Mouse (Mus musculus): ENCODE results near the gene Ptprg. TPM values are rescaled to one million over a fixed set of nuclear protein-coding genes. Genes with fewer than 3 reads are reported as not detected.

Gene Ptprg
- total RNA-seq, 1 experiment from 2014 or later, result not detected

- no peak for ATAC-seq (replicated peaks; ENCODE audit: insufficient number of reproducible peaks, low FRiP score, low TSS enrichment, poor library complexity, severe bottlenecking)
Observed at GRCm38 (mm10) chr14:11609857-11610582, 56.7 kb downstream of the Ptprg start.

GRCm38 (mm10) chr14:11612426-11612825 is 59.1 kb downstream of the Ptprg start:
- no peak for ATAC-seq (replicated peaks; ENCODE audit: insufficient number of reproducible peaks, low FRiP score, low TSS enrichment, poor library complexity, severe bottlenecking)

GRCm38 (mm10) chr14:11613146-11613545 is 59.8 kb downstream of the Ptprg start:
- ATAC-seq (replicated peaks; ENCODE audit: insufficient number of reproducible peaks, low FRiP score, low TSS enrichment, poor library complexity, severe bottlenecking), result no peak

- ATAC-seq (replicated peaks; ENCODE audit: insufficient number of reproducible peaks, low FRiP score, low TSS enrichment, poor library complexity, severe bottlenecking), result no peak
Observed at GRCm38 (mm10) chr14:11615697-11616096, 62.4 kb downstream of the Ptprg start.

- ATAC-seq (replicated peaks; ENCODE audit: insufficient number of reproducible peaks, low FRiP score, low TSS enrichment, poor library complexity, severe bottlenecking), result no peak
Observed at GRCm38 (mm10) chr14:11617362-11617761, 64.0 kb downstream of the Ptprg start.

GRCm38 (mm10) chr14:11618140-11618705 is 64.9 kb downstream of the Ptprg start:
- ATAC-seq (replicated peaks; ENCODE audit: insufficient number of reproducible peaks, low FRiP score, low TSS enrichment, poor library complexity, severe bottlenecking), result no peak

GRCm38 (mm10) chr14:11619606-11620005 is 66.3 kb downstream of the Ptprg start:
- no peak for ATAC-seq (replicated peaks; ENCODE audit: insufficient number of reproducible peaks, low FRiP score, low TSS enrichment, poor library complexity, severe bottlenecking)

- ATAC-seq (replicated peaks; ENCODE audit: insufficient number of reproducible peaks, low FRiP score, low TSS enrichment, poor library complexity, severe bottlenecking), result no peak
Observed at GRCm38 (mm10) chr14:11620314-11620713, 67.0 kb downstream of the Ptprg start.

GRCm38 (mm10) chr14:11620962-11621568 is 67.7 kb downstream of the Ptprg start:
- ATAC-seq (replicated peaks; ENCODE audit: insufficient number of reproducible peaks, low FRiP score, low TSS enrichment, poor library complexity, severe bottlenecking), result no peak

GRCm38 (mm10) chr14:11623576-11623975 is 70.2 kb downstream of the Ptprg start:
- no peak for ATAC-seq (replicated peaks; ENCODE audit: insufficient number of reproducible peaks, low FRiP score, low TSS enrichment, poor library complexity, severe bottlenecking)

- no peak for ATAC-seq (replicated peaks; ENCODE audit: insufficient number of reproducible peaks, low FRiP score, low TSS enrichment, poor library complexity, severe bottlenecking)
Observed at GRCm38 (mm10) chr14:11630736-11631135, 77.4 kb downstream of the Ptprg start.

- no peak for ATAC-seq (replicated peaks; ENCODE audit: insufficient number of reproducible peaks, low FRiP score, low TSS enrichment, poor library complexity, severe bottlenecking)
Observed at GRCm38 (mm10) chr14:11631505-11631904, 78.2 kb downstream of the Ptprg start.

- no peak for ATAC-seq (replicated peaks; ENCODE audit: insufficient number of reproducible peaks, low FRiP score, low TSS enrichment, poor library complexity, severe bottlenecking)
Observed at GRCm38 (mm10) chr14:11637673-11638072, 84.3 kb downstream of the Ptprg start.

- no peak for ATAC-seq (replicated peaks; ENCODE audit: insufficient number of reproducible peaks, low FRiP score, low TSS enrichment, poor library complexity, severe bottlenecking)
Observed at GRCm38 (mm10) chr14:11639366-11639765, 86.0 kb downstream of the Ptprg start.

GRCm38 (mm10) chr14:11640372-11640771 is 87.0 kb downstream of the Ptprg start:
- no peak for ATAC-seq (replicated peaks; ENCODE audit: insufficient number of reproducible peaks, low FRiP score, low TSS enrichment, poor library complexity, severe bottlenecking)

GRCm38 (mm10) chr14:11640996-11641395 is 87.7 kb downstream of the Ptprg start:
- no peak for ATAC-seq (replicated peaks; ENCODE audit: insufficient number of reproducible peaks, low FRiP score, low TSS enrichment, poor library complexity, severe bottlenecking)

GRCm38 (mm10) chr14:11642977-11643376 is 89.6 kb downstream of the Ptprg start:
- no peak for ATAC-seq (replicated peaks; ENCODE audit: insufficient number of reproducible peaks, low FRiP score, low TSS enrichment, poor library complexity, severe bottlenecking)

GRCm38 (mm10) chr14:11657374-11657773 is 104.0 kb downstream of the Ptprg start:
- ATAC-seq (replicated peaks; ENCODE audit: insufficient number of reproducible peaks, low FRiP score, low TSS enrichment, poor library complexity, severe bottlenecking), result no peak

GRCm38 (mm10) chr14:11663661-11664215 is 110.4 kb downstream of the Ptprg start:
- no peak for ATAC-seq (replicated peaks; ENCODE audit: insufficient number of reproducible peaks, low FRiP score, low TSS enrichment, poor library complexity, severe bottlenecking)

- no peak for ATAC-seq (replicated peaks; ENCODE audit: insufficient number of reproducible peaks, low FRiP score, low TSS enrichment, poor library complexity, severe bottlenecking)
Observed at GRCm38 (mm10) chr14:11664302-11664701, 111.0 kb downstream of the Ptprg start.
